Mouse (Mus musculus) neural tube, embryonic 14.5 days (tissue): ENCODE results near the gene Tmem115. TPM values are rescaled to one million over a fixed set of nuclear protein-coding genes. Genes with fewer than 3 reads are reported as not detected.
A peak's percentile ranks its signal among the peaks of the same experiment; 100 is the strongest.

ENCODE experiments used
- ATAC-seq: fragments of 200-750 bp; cut with Nextera tagmentation; 2 replicates; pipeline ENCODE4 v1.8.0; 2017; ENCODE audit warnings: low read depth, mild to moderate bottlenecking, moderate TSS enrichment, moderate library complexity
- H3K27ac ChIP-seq: fragments of 300-500 bp; sonication (generic); 2 replicates; pipeline ENCODE4 v1.5.1; 2014; ENCODE audit warnings: low read depth, mild to moderate bottlenecking, control low read depth, low read length, moderate library complexity, mixed read lengths
- H3K27me3 ChIP-seq: fragments of 300-500 bp; sonication (generic); 2 replicates; pipeline ENCODE4 v1.6.1; 2014; ENCODE audit warnings: low read length; ENCODE audit not compliant: control insufficient read depth, insufficient read depth
- H3K36me3 ChIP-seq: fragments of 300-500 bp; sonication (generic); 2 replicates; pipeline ENCODE4 v1.6.1; 2014; ENCODE audit warnings: low read length, mixed read lengths; ENCODE audit not compliant: control insufficient read depth, insufficient read depth
- H3K4me1 ChIP-seq: fragments of 300-500 bp; sonication (generic); 2 replicates; pipeline ENCODE4 v1.6.1; 2014; ENCODE audit warnings: low read length; ENCODE audit not compliant: control insufficient read depth, insufficient read depth
- H3K4me2 ChIP-seq: fragments of 300-500 bp; sonication (generic); 2 replicates; pipeline ENCODE4 v1.6.1; 2014; ENCODE audit warnings: mild to moderate bottlenecking, low read depth, low read length, control low read depth
- H3K4me3 ChIP-seq: fragments of 300-500 bp; sonication (generic); 2 replicates; pipeline ENCODE4 v1.5.1; 2014; ENCODE audit warnings: low read depth, low read length, control low read depth, mixed read lengths
- H3K9ac ChIP-seq: fragments of 300-500 bp; sonication (generic); replicated peaks from 2 replicates; pipeline ENCODE4 v1.6.1; 2014; ENCODE audit warnings: low read depth, mild to moderate bottlenecking, control low read depth, low read length, mixed read lengths
- H3K9me3 ChIP-seq: fragments of 300-500 bp; sonication (generic); 2 replicates; pipeline ENCODE4 v1.6.1; 2016; ENCODE audit warnings: low read length; ENCODE audit not compliant: control insufficient read depth
- WGBS: fragments of 180-500 bp; shearing (Covaris S2); extraction: QIAGEN DNeasy Blood & Tissue Kit; methylation state at CpG from one replicate; pipeline ENCODE4 v1.1.7; 2014; 5-methylcytosine and 5-hydroxymethylcytosine counted together
- polyA plus RNA-seq: library from polyadenylated mRNA; unstranded; fragments of >200 nt; fragmentation: Nextera tagmentation; extraction: Ambion mirVana; gene quantifications from 2 replicates; pipeline ENCODE4 v1.2.1, GENCODE M21; 2014

The Tmem115 gene
- polyA plus RNA-seq, 1 experiment from 2014 or later = 47.7 TPM

DNA sequence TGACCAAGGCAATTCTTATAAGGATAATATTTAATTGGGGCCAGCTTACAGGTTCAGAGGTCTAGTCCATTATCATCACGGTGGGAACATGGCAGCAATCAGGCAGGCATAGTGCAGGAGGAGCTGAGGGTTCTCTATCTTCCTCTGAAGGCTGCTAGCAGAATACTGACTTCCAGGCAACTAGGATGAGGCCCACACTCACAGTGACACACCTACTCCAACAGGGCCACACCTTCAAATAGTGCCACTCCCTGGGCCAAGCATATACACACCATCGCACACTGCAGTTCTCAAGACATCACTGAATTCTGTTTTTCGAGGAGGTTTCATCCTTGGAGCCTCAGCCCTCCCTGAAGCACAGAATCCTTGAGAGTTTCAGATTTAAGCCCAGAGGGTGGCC is 37.4 kb upstream of the Tmem115 start:
- H3K27ac ChIP-seq = no peak overlapping the region
- no peak overlapping the region for H3K4me3 ChIP-seq
- H3K9ac ChIP-seq = no peak overlapping the region
- no peaks in the 10 kb centered on the region for H3K9me3 ChIP-seq
- H3K27me3 ChIP-seq = no peaks in the 10 kb centered on the region
- H3K4me2 ChIP-seq = no peak overlapping the region
- no peak for ATAC-seq
- H3K36me3 ChIP-seq = 0 out of 2 replicates have a peak, but pooled peaks cover 4% of the 10 kb centered on the region
- H3K4me1 ChIP-seq = peaks cover 11% of the 10 kb centered on the region; the same call in 1 of the 2 replicates
- 90% methylated on average over 3 of the region's 3 CpGs for WGBS

DNA sequence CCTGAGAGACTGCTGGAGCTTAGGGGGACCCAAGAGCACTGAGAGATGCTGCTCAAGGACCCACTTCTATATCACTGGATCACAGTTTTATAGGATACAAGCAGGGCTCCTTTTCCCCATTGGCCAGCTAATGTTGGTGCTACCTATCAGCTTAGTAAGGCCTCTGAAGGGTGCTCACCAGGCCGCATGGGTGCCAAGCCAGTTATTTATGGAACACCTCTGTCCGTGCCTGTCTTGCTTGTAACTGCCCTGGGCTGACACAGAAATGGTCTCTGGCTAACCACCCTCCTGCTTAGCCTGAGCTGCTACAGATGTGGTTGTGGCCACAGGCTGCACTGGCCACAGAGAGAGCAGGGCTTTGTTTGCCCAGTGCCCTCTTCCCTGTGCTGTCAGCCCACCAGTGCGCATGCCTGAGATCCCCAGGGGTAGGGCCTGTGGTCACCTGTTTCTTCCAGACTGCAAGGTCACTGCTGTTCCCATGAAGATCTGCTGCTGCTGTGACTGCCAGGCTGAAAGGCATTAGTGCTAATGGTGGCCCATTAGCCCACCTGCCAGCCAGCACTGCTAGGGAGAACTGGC is 32.9 kb upstream of the Tmem115 start:
- Histone ChIP-seq H3K4me1 (peaks cover 23% of the 10 kb centered on the region), H3K27ac (no peak overlapping the region), H3K27me3 (no peaks in the 10 kb centered on the region), H3K4me3 (no peak overlapping the region), H3K36me3 (0 out of 2 replicates have a peak, but pooled peaks cover 4% of the 10 kb centered on the region), H3K9ac (no peak overlapping the region), H3K4me2 (no peak overlapping the region), H3K9me3 (no peaks in the 10 kb centered on the region)
- 65% methylated on average over 3 of the region's 3 CpGs for WGBS
- ATAC-seq = no peak

DNA sequence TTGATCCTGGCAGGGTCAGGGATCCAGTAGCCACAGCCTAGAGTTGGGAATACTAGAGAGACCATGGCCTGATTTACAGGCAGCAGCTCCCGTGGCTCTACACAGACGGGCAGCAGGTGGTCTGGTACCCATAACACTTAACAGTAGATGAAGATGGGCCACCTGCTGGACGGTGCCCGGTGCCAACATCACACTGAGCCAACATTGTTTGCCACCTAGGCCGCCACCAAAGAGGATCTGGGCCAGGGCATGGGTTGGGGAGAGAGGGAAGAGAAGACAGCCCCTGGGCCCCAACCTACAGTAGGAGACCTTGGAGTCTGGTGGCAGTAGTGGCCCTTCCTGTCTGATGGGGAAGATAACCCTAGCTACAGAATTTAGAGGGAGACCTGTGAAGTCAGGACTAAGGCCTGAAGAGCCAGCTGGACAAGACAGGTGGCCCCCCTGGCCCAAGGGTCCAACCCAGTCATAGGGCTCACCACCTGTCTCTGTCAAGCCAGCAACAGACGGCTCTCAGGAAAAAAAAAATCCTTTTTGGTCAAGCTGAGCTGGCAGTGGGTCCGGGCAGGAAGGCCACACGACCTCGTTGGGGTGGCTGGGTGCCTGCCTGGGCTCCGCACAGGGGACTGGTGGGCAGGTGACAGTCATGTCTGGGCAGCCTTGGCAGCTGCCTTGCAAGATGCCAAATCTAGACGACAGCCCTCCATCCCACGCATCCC is 31.5 kb upstream of the Tmem115 start:
- no peak overlapping the region for H3K9ac ChIP-seq
- 79% methylated on average over 12 of the region's 12 CpGs for WGBS
- 0 out of 2 replicates have a peak, but pooled peaks cover 4% of the 10 kb centered on the region for H3K36me3 ChIP-seq
- no peak overlapping the region for H3K27ac ChIP-seq
- no peaks in the 10 kb centered on the region for H3K27me3 ChIP-seq
- ATAC-seq = no peak
- H3K9me3 ChIP-seq = no peaks in the 10 kb centered on the region
- no peak overlapping the region for H3K4me2 ChIP-seq
- peaks cover 38% of the 10 kb centered on the region for H3K4me1 ChIP-seq
- no peak overlapping the region for H3K4me3 ChIP-seq

DNA sequence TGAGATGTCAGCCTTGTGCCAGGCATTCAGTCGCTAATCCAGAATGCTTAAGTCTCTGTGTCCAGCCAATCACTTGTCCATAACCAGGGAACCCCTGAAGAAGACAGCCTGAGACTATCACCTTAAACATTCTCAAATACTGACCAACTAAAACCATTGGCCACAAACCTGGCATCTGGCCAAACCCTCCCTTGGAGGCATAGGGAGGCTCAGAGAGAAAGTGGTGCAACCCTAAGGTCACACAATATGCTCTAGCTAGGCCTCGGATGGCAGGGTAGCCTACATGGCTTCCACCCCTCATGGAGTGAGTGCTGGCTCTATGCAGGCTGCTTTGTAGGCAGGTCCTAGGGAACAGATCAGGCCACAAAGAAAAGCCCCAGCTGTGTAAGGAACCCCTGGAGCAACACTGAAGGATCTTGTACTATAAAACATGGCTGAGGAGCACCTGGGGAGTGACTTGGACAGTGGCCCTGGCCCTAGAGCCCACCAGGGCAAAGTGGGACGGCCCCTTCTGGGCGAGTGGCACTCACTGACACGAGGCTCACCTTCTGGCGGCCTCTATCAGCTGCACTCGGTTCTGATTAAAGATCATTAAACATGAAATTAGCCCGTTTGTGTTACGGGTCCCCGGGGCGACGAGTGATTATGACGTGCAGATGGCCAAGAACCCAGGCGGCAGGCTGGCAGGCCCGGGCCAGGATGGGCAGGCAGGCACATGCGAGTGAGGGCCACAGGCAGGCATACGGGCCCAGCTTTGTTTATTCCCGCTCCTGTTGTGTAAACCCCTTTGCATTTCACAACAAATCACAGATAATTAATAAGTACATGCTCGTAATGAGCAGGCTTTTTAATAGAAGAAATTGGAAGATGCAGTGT is 28.8 kb upstream of the Tmem115 start:
- H3K4me1 ChIP-seq = peaks cover 61% of the 10 kb centered on the region
- H3K36me3 ChIP-seq = no peaks in the 10 kb centered on the region
- no peak overlapping the region for H3K4me3 ChIP-seq
- H3K27me3 ChIP-seq = no peaks in the 10 kb centered on the region
- H3K4me2 ChIP-seq = no peak overlapping the region
- no peaks in the 10 kb centered on the region for H3K9me3 ChIP-seq
- no peak overlapping the region for H3K9ac ChIP-seq
- H3K27ac ChIP-seq = peak overlapping the region; percentile 83
- WGBS = 35% methylated on average over 19 of the region's 19 CpGs
- ATAC-seq = peak; percentile 54

DNA sequence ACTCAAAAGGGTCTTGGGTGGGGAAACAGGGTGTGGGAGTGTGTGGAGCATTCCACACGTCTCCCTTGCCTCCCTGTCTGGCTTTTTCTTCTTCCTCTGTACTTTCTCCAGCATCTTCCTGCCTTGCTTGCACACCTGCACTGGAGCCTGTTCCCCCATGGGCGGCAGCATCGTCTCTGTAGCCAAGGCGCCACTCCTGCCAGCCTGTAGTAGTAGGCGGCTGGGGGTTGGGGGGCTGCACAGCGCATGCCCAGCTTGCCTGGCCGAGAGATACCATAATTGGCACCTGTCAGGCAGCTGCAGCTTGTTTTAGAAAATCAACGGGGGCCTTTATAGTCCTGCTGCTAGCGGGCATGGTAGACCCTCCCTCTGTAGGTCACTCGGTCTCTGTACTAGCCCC is 25.5 kb upstream of the Tmem115 start:
- Histone ChIP-seq H3K4me1 (peaks cover 80% of the 10 kb centered on the region), H3K9me3 (no peaks in the 10 kb centered on the region), H3K4me3 (no peak overlapping the region), H3K36me3 (no peaks in the 10 kb centered on the region), H3K27me3 (no peaks in the 10 kb centered on the region), H3K4me2 (no peak overlapping the region), H3K9ac (no peak overlapping the region), H3K27ac (peak overlapping the region; percentile 7)
- WGBS = 40% methylated on average over 10 of the region's 10 CpGs
- ATAC-seq = no peak

DNA sequence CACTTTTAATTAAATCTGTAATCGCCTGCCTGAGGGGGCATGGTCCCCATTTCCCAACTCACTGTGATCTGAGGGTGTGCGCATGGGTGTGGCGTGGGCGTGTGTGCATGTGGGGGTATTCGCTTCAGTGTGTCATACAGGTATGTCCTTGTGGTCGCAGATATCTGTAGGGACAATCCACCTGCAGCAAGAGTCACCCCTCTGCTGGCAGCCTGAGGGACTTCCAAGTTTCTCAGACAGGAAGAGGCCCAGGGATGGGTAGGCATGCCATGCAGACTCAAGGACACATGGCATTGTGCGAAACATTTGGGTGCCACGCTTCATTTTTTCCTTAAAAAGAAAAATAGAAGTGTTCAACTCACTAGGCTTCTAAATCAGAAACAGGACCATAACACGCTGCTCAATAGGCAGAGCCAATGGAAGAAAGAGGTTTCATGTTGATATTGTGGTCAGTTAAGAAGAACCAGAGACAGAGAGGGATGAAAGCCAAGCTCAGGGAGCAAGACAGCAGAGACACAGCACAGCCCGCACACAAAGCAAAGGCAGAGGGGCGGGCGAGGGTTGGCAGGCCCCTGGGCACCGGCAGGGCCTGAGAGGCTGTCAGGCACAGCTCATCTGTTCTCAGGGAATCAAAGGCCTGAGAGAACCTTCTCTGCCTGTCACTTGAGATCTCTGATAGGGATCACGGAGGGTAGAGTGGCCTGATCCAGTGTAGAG is 23.2 kb upstream of the Tmem115 start:
- no peak overlapping the region for H3K9ac ChIP-seq
- H3K4me2 ChIP-seq = no peak overlapping the region
- WGBS = 78% methylated on average over 14 of the region's 14 CpGs
- no peaks in the 10 kb centered on the region for H3K27me3 ChIP-seq
- peaks cover 65% of the 10 kb centered on the region for H3K4me1 ChIP-seq
- no peak for ATAC-seq
- peak overlapping the region; percentile 71 for H3K27ac ChIP-seq
- no peaks in the 10 kb centered on the region for H3K9me3 ChIP-seq
- H3K36me3 ChIP-seq = 0 out of 2 replicates have a peak, but pooled peaks cover 3% of the 10 kb centered on the region
- no peak overlapping the region for H3K4me3 ChIP-seq

DNA sequence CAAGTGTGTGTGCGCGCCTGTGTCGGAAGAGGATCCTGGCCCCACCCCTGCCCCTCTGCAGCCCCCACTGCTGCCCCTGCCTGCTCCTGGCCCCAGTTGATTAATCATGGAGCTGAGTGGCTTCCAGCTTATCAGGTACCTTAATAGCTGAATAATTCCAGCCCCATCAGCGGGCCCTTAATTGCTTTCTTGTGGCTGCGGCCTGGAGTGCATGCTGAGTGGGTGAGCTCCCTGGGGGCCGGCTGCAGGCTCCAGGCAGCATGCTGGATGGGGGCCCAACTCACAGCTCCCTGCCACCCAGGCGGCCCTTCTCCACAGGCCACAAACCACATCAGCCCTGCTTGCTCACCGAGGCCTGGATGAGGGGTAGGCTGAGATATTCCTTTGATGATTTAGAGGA is 22.3 kb upstream of the Tmem115 start:
- no peak for ATAC-seq
- Histone ChIP-seq H3K4me1 (peaks cover 56% of the 10 kb centered on the region), H3K27ac (peak overlapping the region; percentile 71), H3K4me2 (no peak overlapping the region), H3K36me3 (0 out of 2 replicates have a peak, but pooled peaks cover 3% of the 10 kb centered on the region), H3K9me3 (no peaks in the 10 kb centered on the region), H3K9ac (no peak overlapping the region), H3K27me3 (no peaks in the 10 kb centered on the region), H3K4me3 (no peak overlapping the region)
- 31% methylated on average over 8 of the region's 8 CpGs for WGBS

DNA sequence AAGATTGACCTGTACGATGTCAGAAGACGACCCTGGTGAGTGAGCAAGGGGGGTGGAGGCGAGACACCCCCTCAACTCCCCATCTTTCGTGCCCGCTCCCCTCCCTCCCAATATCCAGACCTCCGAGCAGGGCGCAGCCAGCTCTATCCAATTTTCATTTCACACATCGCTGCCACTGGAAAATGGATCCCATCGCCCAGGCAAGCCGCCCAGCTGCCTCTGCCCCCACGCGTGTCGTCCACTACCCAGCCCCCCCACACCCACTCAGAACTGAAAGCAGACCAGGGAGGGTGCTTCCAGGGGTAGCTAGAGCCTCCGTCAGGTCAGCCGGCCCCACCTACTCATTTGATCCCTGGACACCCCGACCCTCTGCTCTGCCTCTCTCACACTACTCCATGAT is 21.4 kb upstream of the Tmem115 start:
- Histone ChIP-seq H3K9me3 (no peaks in the 10 kb centered on the region), H3K36me3 (0 out of 2 replicates have a peak, but pooled peaks cover 3% of the 10 kb centered on the region), H3K27ac (peak overlapping the region; percentile 71), H3K4me3 (no peak overlapping the region), H3K27me3 (no peaks in the 10 kb centered on the region), H3K4me1 (peaks cover 47% of the 10 kb centered on the region), H3K4me2 (no peak overlapping the region), H3K9ac (no peak overlapping the region)
- ATAC-seq = no peak
- WGBS = 49% methylated on average over 16 of the region's 16 CpGs
